Mouse (Mus musculus): ENCODE measurements at regions not wholly inside any gene's neighbourhood (a gene's known extent, or its start where the extent isn't known, plus 50 kb on each side); places are given as distances from the start of the nearest gene placed in this dataset.

DNA sequence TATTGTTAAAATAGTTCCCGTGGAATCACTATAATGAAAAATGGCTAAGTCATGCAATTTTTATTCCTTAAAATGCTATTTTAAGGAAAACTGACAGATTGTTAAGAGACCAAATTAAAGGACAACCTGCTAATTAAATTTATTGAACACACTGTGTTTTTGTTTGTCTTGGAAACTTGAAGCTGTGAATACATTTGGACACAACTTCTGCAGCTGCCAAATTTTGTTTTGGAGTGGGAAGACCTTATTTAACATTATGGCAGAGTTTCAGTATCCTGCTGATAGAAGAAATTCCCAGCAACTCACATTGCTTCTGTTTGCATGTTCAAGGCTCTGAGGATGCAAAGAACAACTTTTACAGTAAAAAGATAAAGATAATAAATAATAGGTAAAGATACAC lies 301.6 kb upstream of the 1700015G11Rik start:
- ATAC-seq (replicated peaks; ENCODE audit: low FRiP score): no peak
- no peaks in the 10 kb centered on the region for H3K9me3 ChIP-seq (ENCODE audit: control insufficient read depth, low read length)
- no peaks in the 10 kb centered on the region for H3K36me3 ChIP-seq (ENCODE audit: control insufficient read depth, insufficient read depth, low read length)
- H3K9ac ChIP-seq (ENCODE audit: low read length): no peak overlapping the region
- no peaks in the 10 kb centered on the region for H3K4me1 ChIP-seq (replicated peaks; ENCODE audit: control insufficient read depth, insufficient read depth, low read length)
- H3K4me3 ChIP-seq (ENCODE audit: low read depth, low read length): no peak overlapping the region
- DNase-seq (ENCODE audit: low spot score): no peak
- H3K27me3 ChIP-seq (ENCODE audit: control insufficient read depth, insufficient read depth, low read length): no peaks in the 10 kb centered on the region
- 88% methylated on average over 1 of the region's 1 CpGs for WGBS
- H3K27ac ChIP-seq (ENCODE audit: low read depth, low read length): no peak overlapping the region
- no peak overlapping the region for H3K4me2 ChIP-seq (ENCODE audit: low read depth, low read length, severe bottlenecking)

DNA sequence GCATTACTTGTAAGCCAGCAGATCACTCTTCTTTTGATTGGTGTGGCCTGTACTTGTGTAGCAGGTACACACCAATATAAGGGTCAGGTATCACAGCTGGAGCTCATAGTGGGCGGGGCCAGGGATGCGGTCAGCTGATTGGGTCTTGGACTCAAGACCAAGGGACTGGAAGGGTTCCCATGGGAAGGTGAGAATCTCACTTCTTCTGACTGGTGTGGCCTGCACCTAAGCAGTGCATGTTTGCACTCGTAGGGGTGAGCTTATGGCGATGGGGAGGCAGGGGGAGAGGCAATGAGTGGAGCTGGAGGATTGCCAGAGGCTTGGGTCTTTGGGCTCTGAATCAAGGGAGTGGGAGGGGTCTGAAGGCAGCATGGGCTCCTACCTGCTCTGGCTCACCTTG lies 262.7 kb upstream of the 1700015G11Rik start:
- 0 out of 2 replicates have a peak, but pooled peaks have one; percentile 30 for ATAC-seq (replicated peaks; ENCODE audit: low FRiP score)
- Histone ChIP-seq H3K27me3 (ENCODE audit: control insufficient read depth, insufficient read depth, low read length) (no peaks in the 10 kb centered on the region), H3K9me3 (ENCODE audit: control insufficient read depth, low read length) (no peaks in the 10 kb centered on the region), H3K4me2 (ENCODE audit: low read depth, low read length, severe bottlenecking) (no peak overlapping the region), H3K9ac (ENCODE audit: low read length) (no peak overlapping the region), H3K27ac (ENCODE audit: low read depth, low read length) (no peak overlapping the region), H3K4me3 (ENCODE audit: low read depth, low read length) (no peak overlapping the region), H3K36me3 (ENCODE audit: control insufficient read depth, insufficient read depth, low read length) (no peaks in the 10 kb centered on the region), H3K4me1 (replicated peaks; ENCODE audit: control insufficient read depth, insufficient read depth, low read length) (no peaks in the 10 kb centered on the region)
- WGBS: 88% methylated on average over 4 of the region's 4 CpGs
- no peak for DNase-seq (ENCODE audit: low spot score)

DNA sequence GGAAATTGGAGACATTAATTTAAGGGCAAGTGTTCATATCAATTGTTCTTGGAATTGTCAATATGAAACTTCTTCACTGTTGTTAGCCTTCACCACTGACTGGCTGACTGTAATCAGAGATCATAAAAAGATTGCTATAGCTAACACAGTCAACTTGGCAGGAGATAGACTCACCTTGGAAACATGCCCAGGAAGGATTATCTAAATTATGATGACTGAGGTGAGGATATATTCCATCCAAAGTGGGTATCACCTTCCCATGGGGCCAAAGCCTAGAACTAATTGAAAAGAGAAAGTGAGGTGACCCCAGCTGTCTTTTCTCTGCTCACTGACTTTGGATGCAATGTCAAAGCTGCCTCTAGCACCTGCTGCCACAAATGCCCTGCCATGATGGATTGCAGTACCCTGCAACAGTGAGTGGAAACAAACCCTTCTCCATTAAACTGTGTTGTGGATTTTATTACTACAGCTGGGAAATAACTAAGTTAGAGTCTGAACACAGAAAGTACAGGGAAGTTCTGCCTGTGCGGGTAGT lies 240.9 kb upstream of the 1700015G11Rik start:
- Histone ChIP-seq H3K27ac (ENCODE audit: low read depth, low read length) (no peak overlapping the region), H3K9ac (ENCODE audit: low read length) (no peak overlapping the region), H3K27me3 (ENCODE audit: control insufficient read depth, insufficient read depth, low read length) (no peaks in the 10 kb centered on the region), H3K4me2 (ENCODE audit: low read depth, low read length, severe bottlenecking) (no peak overlapping the region), H3K4me3 (ENCODE audit: low read depth, low read length) (no peak overlapping the region), H3K9me3 (ENCODE audit: control insufficient read depth, low read length) (no peaks in the 10 kb centered on the region), H3K4me1 (replicated peaks; ENCODE audit: control insufficient read depth, insufficient read depth, low read length) (no peaks in the 10 kb centered on the region), H3K36me3 (ENCODE audit: control insufficient read depth, insufficient read depth, low read length) (no peaks in the 10 kb centered on the region)
- WGBS: 95% methylated on average over 1 of the region's 1 CpGs
- no peak for ATAC-seq (replicated peaks; ENCODE audit: low FRiP score)
- no peak for DNase-seq (ENCODE audit: low spot score)

DNA sequence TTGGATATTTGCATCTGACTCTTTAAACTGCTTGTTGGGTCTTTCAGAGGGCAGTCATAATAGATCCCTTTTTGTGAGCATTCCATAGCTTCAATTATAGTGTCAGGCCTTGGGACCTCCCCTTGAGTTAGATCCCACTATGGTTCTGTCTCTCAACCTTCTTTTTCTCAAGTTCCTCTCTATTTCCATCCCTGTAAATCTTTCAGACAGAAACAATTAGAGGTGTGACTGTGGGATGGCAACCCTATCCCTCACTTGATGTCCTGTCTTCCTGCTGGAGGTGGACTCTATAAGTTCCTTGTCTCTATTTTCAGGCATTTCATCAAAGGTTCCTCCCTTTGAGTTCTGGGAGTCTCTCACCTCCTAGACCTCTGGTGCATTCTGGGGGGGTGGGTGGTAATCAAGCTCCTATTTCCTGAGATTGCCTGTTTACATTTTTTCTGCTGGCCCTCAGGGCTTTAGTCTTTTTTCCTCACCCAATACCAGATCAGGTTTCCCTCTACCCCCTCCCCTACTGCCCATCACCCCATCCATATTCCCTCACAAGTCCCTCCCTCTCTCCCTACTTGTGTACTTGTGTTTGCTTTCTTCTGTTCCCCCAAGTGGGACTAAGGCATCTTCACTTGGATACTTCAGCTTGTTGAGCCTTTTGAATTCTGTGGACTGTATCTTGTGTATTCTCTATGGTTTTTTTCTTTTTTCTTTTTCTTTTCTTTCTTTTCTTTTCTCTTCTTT lies 237.1 kb upstream of the 1700015G11Rik start:
- no peak overlapping the region for H3K27ac ChIP-seq (ENCODE audit: low read depth, low read length)
- no peak for DNase-seq (ENCODE audit: low spot score)
- H3K9me3 ChIP-seq (ENCODE audit: control insufficient read depth, low read length): no peaks in the 10 kb centered on the region
- H3K4me1 ChIP-seq (replicated peaks; ENCODE audit: control insufficient read depth, insufficient read depth, low read length): no peaks in the 10 kb centered on the region
- ATAC-seq (replicated peaks; ENCODE audit: low FRiP score): no peak
- H3K9ac ChIP-seq (ENCODE audit: low read length): no peak overlapping the region
- H3K4me3 ChIP-seq (ENCODE audit: low read depth, low read length): no peak overlapping the region
- H3K4me2 ChIP-seq (ENCODE audit: low read depth, low read length, severe bottlenecking): no peak overlapping the region
- H3K36me3 ChIP-seq (ENCODE audit: control insufficient read depth, insufficient read depth, low read length): no peaks in the 10 kb centered on the region
- H3K27me3 ChIP-seq (ENCODE audit: control insufficient read depth, insufficient read depth, low read length): no peaks in the 10 kb centered on the region
